Mouse (Mus musculus): ENCODE data around the gene Sgpp1. TPM values are rescaled to one million over a fixed set of nuclear protein-coding genes. Genes with fewer than 3 reads are reported as not detected.
"Not testable (repeated sequence)": the region's sequence is repeated elsewhere in the genome, so short reads cannot be mapped to it uniquely, and the experiment has no call there.

Sgpp1 gene
- total and polyA plus RNA-seq, 2 experiments from 2014 or later: 15.2 to 35.9 TPM

DNA sequence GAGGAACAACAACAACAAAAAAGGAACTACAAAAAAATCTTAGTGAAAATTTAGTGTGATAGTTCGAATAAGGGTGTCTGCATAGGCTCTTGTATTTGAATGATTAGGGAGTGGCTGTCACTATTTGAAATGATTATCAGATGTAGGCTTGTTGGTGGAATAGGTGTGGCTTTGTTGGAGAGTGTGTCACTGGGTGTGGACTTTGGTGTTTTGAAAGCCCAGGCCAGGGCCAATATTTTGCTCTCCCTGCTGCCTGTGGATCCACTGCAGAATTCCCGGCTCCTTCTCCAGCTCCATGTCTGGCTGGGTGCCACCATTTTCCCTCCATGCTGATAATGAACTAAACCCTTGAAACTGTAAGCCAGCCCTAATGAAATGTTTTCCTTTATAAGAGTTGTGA, 26.0 kb downstream of the Sgpp1 start:
- Histone ChIP-seq H3K27ac (ENCODE audit: low read depth, low read length) (no peak overlapping the region), H3K9me3 (ENCODE audit: low read length) (no peaks in the 10 kb centered on the region), H3K27me3 (ENCODE audit: insufficient read depth, low read length) (no peaks in the 10 kb centered on the region), H3K4me1 (ENCODE audit: insufficient read depth, low read length) (no peaks in the 10 kb centered on the region), H3K36me3 (ENCODE audit: insufficient read depth, low read length) (no peaks in the 10 kb centered on the region), H3K4me3 (ENCODE audit: low read depth, low read length) (no peak overlapping the region), H3K9ac (replicated peaks; ENCODE audit: low read length, poor library complexity, severe bottlenecking) (no peak overlapping the region), H3K4me2 (ENCODE audit: low read depth, low read length, poor library complexity, severe bottlenecking) (no peak overlapping the region)
- WGBS: 90% methylated on average over 2 of the region's 2 CpGs
- TF ChIP-seq CTCF (IDR thresholded peaks at IDR 0.05): no peak
- no peak for DNase-seq (ENCODE audit: low spot score)
- no peak for ATAC-seq (ENCODE audit: low FRiP score)

DNA sequence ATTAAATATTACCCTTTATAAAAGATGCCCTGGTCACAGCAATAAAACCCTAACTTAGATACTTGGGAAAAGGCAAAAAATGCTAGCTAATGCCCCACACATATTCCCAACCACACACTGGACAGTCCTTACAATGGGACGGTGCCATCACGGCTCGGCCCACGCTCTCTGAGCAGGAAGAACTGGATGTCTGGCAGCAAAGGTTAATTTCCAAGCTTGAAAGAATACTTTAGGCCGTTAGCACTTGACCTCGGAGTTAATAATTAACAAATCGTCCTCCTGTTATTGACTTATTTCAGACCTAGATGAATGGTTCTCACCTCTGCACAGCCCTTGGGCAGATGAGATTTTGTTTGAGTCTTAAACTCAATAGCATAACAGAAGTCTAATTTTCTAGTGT, 28.9 kb downstream of the Sgpp1 start:
- no peak for TF ChIP-seq CTCF (IDR thresholded peaks at IDR 0.05)
- no peak for DNase-seq (ENCODE audit: low spot score)
- no peak overlapping the region for H3K4me3 ChIP-seq (ENCODE audit: low read depth, low read length)
- H3K27me3 ChIP-seq (ENCODE audit: insufficient read depth, low read length): no peaks in the 10 kb centered on the region
- no peaks in the 10 kb centered on the region for H3K4me1 ChIP-seq (ENCODE audit: insufficient read depth, low read length)
- no peaks in the 10 kb centered on the region for H3K36me3 ChIP-seq (ENCODE audit: insufficient read depth, low read length)
- 92% methylated on average over 7 of the region's 7 CpGs for WGBS
- no peak for ATAC-seq (ENCODE audit: low FRiP score)
- no peak overlapping the region for H3K27ac ChIP-seq (ENCODE audit: low read depth, low read length)
- H3K4me2 ChIP-seq (ENCODE audit: low read depth, low read length, poor library complexity, severe bottlenecking): no peak overlapping the region
- no peak overlapping the region for H3K9ac ChIP-seq (replicated peaks; ENCODE audit: low read length, poor library complexity, severe bottlenecking)
- no peaks in the 10 kb centered on the region for H3K9me3 ChIP-seq (ENCODE audit: low read length)

GRCm38 (mm10) chr12:75702739-75703122, 32.8 kb downstream of the Sgpp1 start:
- ATAC-seq (ENCODE audit: low FRiP score): no peak

GRCm38 (mm10) chr12:75702084-75702738, 33.3 kb downstream of the Sgpp1 start:
- 77% methylated on average over 14 of the region's 14 CpGs for WGBS
- no peak overlapping the region for H3K4me3 ChIP-seq (ENCODE audit: low read depth, low read length)
- H3K9ac ChIP-seq (replicated peaks; ENCODE audit: low read length, poor library complexity, severe bottlenecking): 0 out of 2 replicates have a peak overlapping the region, but pooled peaks have one; percentile 13

More at GRCm38 (mm10) chr12:75702739-75703122, 32.8 kb downstream of the Sgpp1 start:
- Histone ChIP-seq H3K9me3 (ENCODE audit: low read length) (no peaks in the 10 kb centered on the region), H3K4me2 (ENCODE audit: low read depth, low read length, poor library complexity, severe bottlenecking) (no peak overlapping the region), H3K4me1 (ENCODE audit: insufficient read depth, low read length) (no peaks in the 10 kb centered on the region), H3K27me3 (ENCODE audit: insufficient read depth, low read length) (no peaks in the 10 kb centered on the region), H3K36me3 (ENCODE audit: insufficient read depth, low read length) (no peaks in the 10 kb centered on the region), H3K4me3 (ENCODE audit: low read depth, low read length) (no peak overlapping the region), H3K9ac (replicated peaks; ENCODE audit: low read length, poor library complexity, severe bottlenecking) (no peak overlapping the region), H3K27ac (ENCODE audit: low read depth, low read length) (no peak overlapping the region)
- DNase-seq (ENCODE audit: low spot score): no peak
- no peak for TF ChIP-seq CTCF (IDR thresholded peaks at IDR 0.05)
- 91% methylated on average over 3 of the region's 3 CpGs for WGBS

DNA sequence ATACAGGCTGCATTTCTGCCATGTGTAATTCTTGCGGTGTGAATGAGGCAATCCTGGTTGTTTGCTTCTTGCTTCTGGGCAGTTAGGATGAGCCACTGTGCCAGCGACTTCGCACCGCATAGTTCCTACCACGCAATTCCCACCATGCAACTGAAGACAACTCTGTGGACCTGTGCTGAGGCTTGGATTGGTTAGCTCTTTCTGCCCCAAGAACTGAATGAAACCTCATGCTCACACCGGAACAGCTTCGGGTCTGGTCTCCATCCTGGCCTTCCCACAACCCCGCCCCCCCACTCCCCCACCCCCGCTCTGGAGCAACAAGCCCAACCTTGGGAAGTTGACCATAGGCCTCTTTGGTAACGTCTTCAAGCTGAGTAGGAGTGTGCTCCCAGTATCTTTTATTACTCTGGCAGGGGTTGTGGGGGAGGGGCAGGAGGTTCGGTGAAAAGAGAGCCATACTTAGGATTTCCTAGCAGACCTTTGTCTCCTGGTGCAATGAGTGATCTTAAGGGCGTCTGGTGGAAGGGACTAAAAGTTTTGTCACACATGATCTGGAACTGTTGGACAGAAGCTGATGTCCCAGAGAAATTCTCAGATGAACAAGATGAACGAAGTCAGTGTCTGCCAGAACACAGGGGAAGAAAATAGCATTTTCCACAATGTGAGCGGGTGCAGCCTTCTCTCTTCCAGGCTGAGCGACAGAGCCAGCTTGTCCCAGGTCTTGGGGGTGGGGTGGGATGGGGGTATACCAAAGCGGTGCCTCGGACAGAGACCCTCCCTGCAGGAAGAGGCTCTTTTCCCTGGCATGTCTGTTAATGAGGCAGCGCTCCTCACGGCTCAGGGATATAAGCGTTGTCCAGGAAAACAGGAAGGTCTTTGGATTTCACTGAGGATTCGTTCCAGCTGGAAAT, 34.1 kb downstream of the Sgpp1 start:
- 0 out of 2 replicates have a peak overlapping the region, but pooled peaks have one; percentile 13 for H3K9ac ChIP-seq (replicated peaks; ENCODE audit: low read length, poor library complexity, severe bottlenecking)
- H3K27ac ChIP-seq (ENCODE audit: low read depth, low read length): no peak overlapping the region
- peak overlapping the region; percentile 38 for H3K4me2 ChIP-seq (ENCODE audit: low read depth, low read length, poor library complexity, severe bottlenecking)
- no peak for DNase-seq (ENCODE audit: low spot score)
- no peak overlapping the region for H3K4me3 ChIP-seq (ENCODE audit: low read depth, low read length)
- 45% methylated on average over 21 of the region's 21 CpGs for WGBS
- H3K4me1 ChIP-seq (ENCODE audit: insufficient read depth, low read length): no peaks in the 10 kb centered on the region
- ATAC-seq (ENCODE audit: low FRiP score): no peak
- no peaks in the 10 kb centered on the region for H3K36me3 ChIP-seq (ENCODE audit: insufficient read depth, low read length)
- H3K27me3 ChIP-seq (ENCODE audit: insufficient read depth, low read length): no peaks in the 10 kb centered on the region
- H3K9me3 ChIP-seq (ENCODE audit: low read length): no peaks in the 10 kb centered on the region
- no peak for TF ChIP-seq CTCF (IDR thresholded peaks at IDR 0.05)

More at GRCm38 (mm10) chr12:75702084-75702738, 33.3 kb downstream of the Sgpp1 start:
- Histone ChIP-seq H3K4me2 (ENCODE audit: low read depth, low read length, poor library complexity, severe bottlenecking) (peak overlapping the region; percentile 38), H3K4me1 (ENCODE audit: insufficient read depth, low read length) (no peaks in the 10 kb centered on the region), H3K36me3 (ENCODE audit: insufficient read depth, low read length) (no peaks in the 10 kb centered on the region), H3K9me3 (ENCODE audit: low read length) (no peaks in the 10 kb centered on the region), H3K27me3 (ENCODE audit: insufficient read depth, low read length) (no peaks in the 10 kb centered on the region), H3K27ac (ENCODE audit: low read depth, low read length) (no peak overlapping the region)
- no peak for TF ChIP-seq CTCF (IDR thresholded peaks at IDR 0.05)
- ATAC-seq (ENCODE audit: low FRiP score) (no peak), DNase-seq (ENCODE audit: low spot score) (no peak)

DNA sequence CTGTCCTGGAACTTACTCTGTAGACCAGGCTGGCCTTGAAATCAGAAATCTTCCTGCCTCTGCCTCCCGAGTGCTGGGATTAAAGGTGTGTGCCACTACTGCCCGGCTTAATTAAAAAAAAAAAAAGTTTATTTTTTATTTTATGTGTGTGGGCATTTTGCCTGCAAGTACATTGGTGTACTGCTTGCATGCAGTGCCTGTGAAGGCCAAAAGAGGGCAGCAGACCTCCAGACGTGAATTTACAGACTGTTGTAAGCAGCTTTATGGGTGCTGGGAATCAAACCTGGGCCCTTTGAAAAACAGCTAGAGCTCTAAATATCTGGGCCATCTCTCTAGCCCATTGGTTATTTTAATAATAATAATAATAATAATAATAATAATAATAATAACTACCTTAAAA, 36.8 kb downstream of the Sgpp1 start:
- Histone ChIP-seq H3K9me3 (ENCODE audit: low read length) (no peaks in the 10 kb centered on the region), H3K4me2 (ENCODE audit: low read depth, low read length, poor library complexity, severe bottlenecking) (no peak overlapping the region), H3K36me3 (ENCODE audit: insufficient read depth, low read length) (no peaks in the 10 kb centered on the region), H3K27me3 (ENCODE audit: insufficient read depth, low read length) (no peaks in the 10 kb centered on the region), H3K27ac (ENCODE audit: low read depth, low read length) (no peak overlapping the region), H3K4me3 (ENCODE audit: low read depth, low read length) (no peak overlapping the region), H3K9ac (replicated peaks; ENCODE audit: low read length, poor library complexity, severe bottlenecking) (no peak overlapping the region), H3K4me1 (ENCODE audit: insufficient read depth, low read length) (no peaks in the 10 kb centered on the region)
- ATAC-seq (ENCODE audit: low FRiP score) (no peak), DNase-seq (ENCODE audit: low spot score) (no peak)
- 88% methylated on average over 3 of the region's 3 CpGs for WGBS
- TF ChIP-seq CTCF (IDR thresholded peaks at IDR 0.05): no peak

DNA sequence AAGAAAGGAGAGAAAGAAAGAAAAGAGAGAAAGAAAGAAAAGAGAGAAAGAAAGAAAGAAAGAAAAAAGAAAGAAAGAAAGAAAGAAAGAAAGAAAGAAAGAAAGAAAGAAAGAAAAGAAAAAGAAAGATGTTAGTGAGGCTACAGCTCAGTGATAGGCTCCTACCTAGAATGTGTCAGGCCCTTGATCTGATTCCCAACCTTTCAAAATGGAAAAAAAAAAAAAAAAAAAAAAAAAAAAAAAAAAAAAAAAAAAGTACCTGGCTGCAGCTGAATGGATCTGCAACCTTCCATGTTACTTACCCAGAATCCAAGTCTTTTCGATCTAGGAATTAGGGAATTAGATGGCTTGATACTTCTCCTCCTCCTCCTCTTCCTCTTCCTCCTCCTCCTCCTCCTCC, 39.7 kb downstream of the Sgpp1 start:
- not testable (repeated sequence) for H3K4me1 ChIP-seq (ENCODE audit: insufficient read depth, low read length); H3K27ac ChIP-seq (ENCODE audit: low read depth, low read length); H3K4me2 ChIP-seq (ENCODE audit: low read depth, low read length, poor library complexity, severe bottlenecking); H3K9ac ChIP-seq (replicated peaks; ENCODE audit: low read length, poor library complexity, severe bottlenecking); H3K36me3 ChIP-seq (ENCODE audit: insufficient read depth, low read length); DNase-seq (ENCODE audit: low spot score); H3K27me3 ChIP-seq (ENCODE audit: insufficient read depth, low read length); H3K9me3 ChIP-seq (ENCODE audit: low read length); H3K4me3 ChIP-seq (ENCODE audit: low read depth, low read length); ATAC-seq (ENCODE audit: low FRiP score)
- WGBS: 91% methylated on average over 1 of the region's 1 CpGs
